Mouse (Mus musculus) lung, postnatal 0 days (tissue): ENCODE results near the gene Gas2l2. TPM values are rescaled to one million over a fixed set of nuclear protein-coding genes. Genes with fewer than 3 reads are reported as not detected.

Source experiments
- ATAC-seq: fragments of 200-750 bp; cut with Nextera tagmentation; 2 replicates; pipeline ENCODE4 v1.8.0; 2017; ENCODE audit warnings: moderate library complexity
- DNase-seq: peaks from one replicate; pipeline ENCODE4 v3.0.0-alpha.2; 2016; ENCODE audit warnings: low spot score
- H3K27ac ChIP-seq: fragments of 300-500 bp; sonication (generic); 2 replicates; pipeline ENCODE4 v1.5.1; 2014; ENCODE audit warnings: antibody characterized with exemption, mild to moderate bottlenecking, low read length, mixed read lengths
- H3K27me3 ChIP-seq: fragments of 300-500 bp; sonication (generic); replicated peaks from 2 replicates; pipeline ENCODE4 v1.6.1; 2014; ENCODE audit warnings: low read length, mixed read lengths; ENCODE audit not compliant: insufficient read depth
- H3K36me3 ChIP-seq: fragments of 300-500 bp; sonication (generic); 2 replicates; pipeline ENCODE4 v1.6.1; 2014; ENCODE audit warnings: low read length, mixed read lengths; ENCODE audit not compliant: insufficient read depth
- H3K4me1 ChIP-seq: fragments of 300-500 bp; sonication (generic); 2 replicates; pipeline ENCODE4 v1.6.1; 2014; ENCODE audit warnings: antibody characterized with exemption, low read depth, low read length, mixed read lengths; ENCODE audit not compliant: insufficient read depth
- H3K4me2 ChIP-seq: fragments of 300-500 bp; sonication (generic); replicated peaks from 2 replicates; pipeline ENCODE4 v1.6.1; 2014; ENCODE audit warnings: low read depth, mild to moderate bottlenecking, low read length, moderate library complexity, mixed read lengths
- H3K4me3 ChIP-seq: fragments of 300-500 bp; sonication (generic); 2 replicates; pipeline ENCODE4 v1.5.1; 2014; ENCODE audit warnings: low read depth, low read length
- H3K9ac ChIP-seq: fragments of 300-500 bp; sonication (generic); replicated peaks from 2 replicates; pipeline ENCODE4 v1.6.1; 2014; ENCODE audit warnings: low read depth, mild to moderate bottlenecking
- H3K9me3 ChIP-seq: fragments of 300-500 bp; sonication (generic); 2 replicates; pipeline ENCODE4 v1.6.1; 2016; ENCODE audit warnings: low read length, mixed read lengths
- CTCF ChIP-seq: IDR thresholded peaks from 2 replicates; pipeline ENCODE4 v1.5.1; 2016; ENCODE audit warnings: antibody characterized with exemption, mild to moderate bottlenecking
- EP300 ChIP-seq: IDR thresholded peaks from 2 replicates; pipeline ENCODE4 v1.6.1; 2016; ENCODE audit warnings: antibody characterized with exemption, mild to moderate bottlenecking, control low read depth
- WGBS: fragments of 180-500 bp; shearing (Covaris S2); extraction: QIAGEN DNeasy Blood & Tissue Kit; methylation state at CpG from one replicate; pipeline ENCODE4 v1.1.7; 2014; 5-methylcytosine and 5-hydroxymethylcytosine counted together
- polyA plus RNA-seq: library from polyadenylated mRNA; unstranded; fragments of >200 nt; fragmentation: Nextera tagmentation; extraction: Ambion mirVana; gene quantifications from 2 replicates; pipeline ENCODE4 v1.2.1, GENCODE M21; 2015

Gene Gas2l2
- polyA plus RNA-seq, 1 experiment from 2014 or later: 1.8 TPM

GRCm38 (mm10) chr11:83467120-83467652 lies 37.9 kb upstream of the Gas2l2 start:
- H3K4me3 ChIP-seq: no peak overlapping the region
- WGBS: 17% methylated on average over 11 of the region's 11 CpGs
- no peak overlapping the region for H3K9ac ChIP-seq
- H3K36me3 ChIP-seq: no peaks in the 10 kb centered on the region
- H3K27me3 ChIP-seq: 0 out of 2 replicates have a peak, but pooled peaks cover 4% of the 10 kb centered on the region
- H3K27ac ChIP-seq: no peak overlapping the region; the same call in 1 of the 2 replicates
- H3K9me3 ChIP-seq: no peaks in the 10 kb centered on the region
- peaks cover 6% of the 10 kb centered on the region; the same call in 1 of the 2 replicates for H3K4me1 ChIP-seq
- peak; percentile 90 for ATAC-seq
- peak; percentile 85 for TF ChIP-seq EP300
- peak; percentile 24; the same call in 1 of the 2 replicates for TF ChIP-seq CTCF
- H3K4me2 ChIP-seq: no peak overlapping the region
- DNase-seq: peak; percentile 80

GRCm38 (mm10) chr11:83465976-83466375 lies 36.7 kb upstream of the Gas2l2 start:
- Histone ChIP-seq H3K4me1 (peaks cover 6% of the 10 kb centered on the region; the same call in 1 of the 2 replicates), H3K4me2 (no peak overlapping the region), H3K27ac (peak overlapping the region; percentile 22; the same call in 1 of the 2 replicates), H3K4me3 (no peak overlapping the region), H3K9me3 (no peaks in the 10 kb centered on the region), H3K36me3 (no peaks in the 10 kb centered on the region), H3K27me3 (0 out of 2 replicates have a peak, but pooled peaks cover 4% of the 10 kb centered on the region), H3K9ac (no peak overlapping the region)
- WGBS: 9% methylated on average over 2 of the region's 2 CpGs
- ATAC-seq (peak; percentile 47), DNase-seq (peak; percentile 59)
- no peak; the same call in 1 of the 2 replicates for TF ChIP-seq EP300
- no peak for TF ChIP-seq CTCF

- Histone ChIP-seq H3K4me3 (peak within 1 kb of the TSS; percentile 62), H3K9ac (peak within 1 kb of the TSS; percentile 52), H3K27me3 (0 out of 2 replicates have a peak, but pooled peaks cover 4% of the 10 kb centered on the region), H3K4me1 (peaks cover 6% of the 10 kb centered on the region; the same call in 1 of the 2 replicates), H3K9me3 (no peaks in the 10 kb centered on the region), H3K27ac (no peak within 1 kb of the TSS), H3K36me3 (no peaks in the 10 kb centered on the region), H3K4me2 (peak within 1 kb of the TSS; percentile 94)
- DNase-seq: peak; percentile 68
- TF ChIP-seq EP300 (no peak), CTCF (0 out of 2 replicates have a peak, but pooled peaks have one; percentile 5)
- ATAC-seq: peak; percentile 63
- 1% methylated on average over 38 of the region's 42 CpGs for WGBS
These were observed 33.5 kb upstream of the Gas2l2 start, which contains the start of gene Mmp28 for GRCm38 (mm10) chr11:83462711-83463244. Mmp28 (minus strand) TSS chr11:83463071.

GRCm38 (mm10) chr11:83461462-83462027 lies 32.3 kb upstream of the Gas2l2 start:
- Histone ChIP-seq H3K4me1 (peaks cover 1% of the 10 kb centered on the region; the same call in 1 of the 2 replicates), H3K4me2 (no peak overlapping the region; the same call in 1 of the 2 replicates), H3K36me3 (no peaks in the 10 kb centered on the region), H3K27ac (no peak overlapping the region), H3K4me3 (no peak overlapping the region), H3K27me3 (0 out of 2 replicates have a peak, but pooled peaks cover 4% of the 10 kb centered on the region), H3K9me3 (no peaks in the 10 kb centered on the region), H3K9ac (no peak overlapping the region)
- WGBS: 79% methylated on average over 10 of the region's 10 CpGs
- TF ChIP-seq CTCF (no peak), EP300 (no peak)
- ATAC-seq: no peak
- no peak for DNase-seq

GRCm38 (mm10) chr11:83457912-83458601 lies 28.8 kb upstream of the Gas2l2 start:
- Histone ChIP-seq H3K4me2 (no peak overlapping the region), H3K4me3 (no peak overlapping the region), H3K9ac (no peak overlapping the region), H3K4me1 (peaks cover 12% of the 10 kb centered on the region), H3K9me3 (no peaks in the 10 kb centered on the region), H3K27ac (no peak overlapping the region), H3K36me3 (no peaks in the 10 kb centered on the region), H3K27me3 (no peaks in the 10 kb centered on the region)
- TF ChIP-seq CTCF: no peak
- no peak for TF ChIP-seq EP300
- WGBS: 63% methylated on average over 9 of the region's 9 CpGs
- ATAC-seq (0 out of 2 replicates have a peak, but pooled peaks have one; percentile 8), DNase-seq (peak; percentile 32)

DNA sequence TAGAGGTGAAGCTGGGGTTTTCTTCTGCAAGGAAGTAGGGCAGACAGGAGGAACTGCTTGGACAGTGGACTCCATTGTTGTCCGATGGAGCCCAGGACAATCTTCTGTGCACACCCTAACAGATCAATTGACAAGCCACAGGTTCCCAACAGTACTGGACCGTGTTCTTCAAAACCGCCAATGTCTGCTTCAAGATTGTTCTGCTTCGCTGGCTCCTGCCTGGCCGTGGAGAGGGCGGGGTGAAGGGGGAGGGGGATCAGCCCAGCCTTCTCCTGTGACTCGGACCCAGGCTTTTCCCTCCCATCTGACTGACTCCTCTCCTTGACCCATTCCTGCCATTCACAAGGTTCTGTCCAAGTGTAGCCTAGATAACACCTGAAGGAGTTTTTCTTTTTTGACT lies 28.0 kb upstream of the Gas2l2 start:
- Histone ChIP-seq H3K36me3 (no peaks in the 10 kb centered on the region), H3K4me2 (no peak overlapping the region), H3K27ac (no peak overlapping the region), H3K9me3 (no peaks in the 10 kb centered on the region), H3K9ac (no peak overlapping the region), H3K4me1 (peaks cover 12% of the 10 kb centered on the region), H3K4me3 (no peak overlapping the region), H3K27me3 (no peaks in the 10 kb centered on the region)
- no peak for ATAC-seq
- TF ChIP-seq EP300 (no peak), CTCF (no peak)
- DNase-seq: no peak
- 55% methylated on average over 7 of the region's 7 CpGs for WGBS
